Mouse (Mus musculus) heart, adult 9 months (tissue): Measurements from ENCODE around the gene Morc3.

Experiments
- DNase-seq, 2 experiments: peaks; one replicate each; pipeline ENCODE4 v3.0.0; 2022; ENCODE audit warnings: low spot score in 2 of 2

The Morc3 gene

DNA sequence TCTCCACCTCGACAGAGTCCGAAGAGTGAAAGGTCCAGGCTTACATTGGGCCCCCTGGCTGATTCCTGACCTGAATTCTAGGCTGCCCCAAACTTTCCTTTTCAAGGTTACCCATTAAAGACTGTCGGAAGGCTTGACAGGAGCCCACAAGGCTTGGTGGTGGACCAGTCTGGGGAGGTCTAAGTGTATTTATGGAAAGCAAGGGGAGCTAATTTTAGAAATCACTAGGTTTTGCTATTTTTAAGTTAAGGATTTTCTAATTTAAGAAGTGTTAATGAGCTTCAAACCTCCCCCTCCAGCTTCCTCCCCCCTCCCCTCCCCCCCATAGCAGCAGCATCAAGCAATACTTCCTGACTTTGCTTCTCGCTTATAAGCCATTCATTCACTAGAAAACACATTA lies 88.8 kb downstream of the Morc3 start:
- DNase-seq: no peak

DNA sequence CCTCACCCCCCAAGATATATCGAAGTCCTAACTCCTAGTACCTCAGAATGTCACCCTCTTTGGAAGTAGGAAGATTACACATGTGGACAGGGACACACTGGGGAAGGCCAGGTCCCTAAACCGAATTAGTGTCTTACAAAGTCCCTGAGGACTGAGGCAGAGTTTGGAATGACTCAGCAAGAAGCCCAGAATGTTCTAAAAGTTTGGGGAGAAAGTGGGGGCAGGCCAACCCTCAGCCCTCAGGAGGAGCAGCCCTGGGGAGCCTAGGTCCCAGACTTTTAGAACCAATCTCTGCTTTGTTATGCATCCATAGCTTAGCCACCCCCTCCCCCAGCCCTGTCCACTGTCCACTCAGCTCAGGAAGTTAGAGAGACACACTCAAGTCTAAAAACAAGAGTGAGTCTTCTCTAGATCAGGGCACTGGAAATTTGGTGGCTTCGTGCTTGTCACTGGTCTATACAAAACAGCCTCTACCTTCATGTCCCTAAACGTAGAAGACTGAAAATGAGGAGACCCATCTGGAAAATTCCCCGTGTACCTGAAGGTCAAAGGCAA lies 91.0 kb downstream of the Morc3 start:
- no peak for DNase-seq

DNA sequence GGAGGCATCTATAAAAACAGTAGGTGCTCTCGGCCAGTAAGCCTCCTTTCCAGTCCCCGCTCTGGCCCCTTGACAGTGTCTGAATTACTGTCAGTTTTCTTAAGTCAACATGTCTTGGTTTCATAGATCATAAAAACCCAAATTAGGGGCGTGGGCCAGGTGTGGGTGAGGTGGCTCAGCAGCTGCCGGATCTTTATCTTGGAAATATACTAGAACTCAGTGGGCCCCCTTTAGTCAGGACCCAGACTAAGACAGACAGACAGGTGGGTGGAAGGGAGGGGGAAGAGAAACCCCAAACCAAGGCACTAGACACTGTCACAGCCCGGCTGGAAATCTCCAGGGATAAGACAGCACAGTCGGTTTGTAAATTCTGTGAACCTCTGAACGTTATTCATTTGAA lies 91.9 kb downstream of the Morc3 start:
- DNase-seq: no peak
